Mouse (Mus musculus) embryonic facial prominence, embryonic 11.5 days (tissue): ENCODE measurements around the gene Hoxa5. TPM values are rescaled to one million over a fixed set of nuclear protein-coding genes. Genes with fewer than 3 reads are reported as not detected.

Source experiments
- ATAC-seq: fragments of 200-750 bp; cut with Nextera tagmentation; replicated peaks from 2 replicates; pipeline ENCODE4 v1.8.0; 2017; ENCODE audit warnings: low read depth; ENCODE audit not compliant: insufficient number of reproducible peaks, low FRiP score, low TSS enrichment
- DNase-seq: peaks from one replicate; pipeline ENCODE4 v3.0.0-alpha.2; 2015; ENCODE audit warnings: low spot score
- H3K27ac ChIP-seq: fragments of 300-500 bp; sonication (generic); replicated peaks from 2 replicates; pipeline ENCODE4 v1.5.1; 2014; ENCODE audit warnings: mild to moderate bottlenecking, low read depth, low read length, control low read depth
- H3K27me3 ChIP-seq: fragments of 300-500 bp; sonication (generic); 2 replicates; pipeline ENCODE4 v1.6.1; 2014; ENCODE audit warnings: mild to moderate bottlenecking, low read length, moderate library complexity, mixed read lengths; ENCODE audit not compliant: control insufficient read depth, insufficient read depth
- H3K36me3 ChIP-seq: fragments of 300-500 bp; sonication (generic); replicated peaks from 2 replicates; pipeline ENCODE4 v1.6.1; 2014; ENCODE audit warnings: low read depth, mild to moderate bottlenecking, low read length, moderate library complexity, mixed read lengths; ENCODE audit not compliant: control insufficient read depth, insufficient read depth
- H3K4me1 ChIP-seq: fragments of 300-500 bp; sonication (generic); 2 replicates; pipeline ENCODE4 v1.6.1; 2014; ENCODE audit warnings: low read length, mixed read lengths; ENCODE audit not compliant: control insufficient read depth, insufficient read depth
- H3K4me2 ChIP-seq: fragments of 300-500 bp; sonication (generic); 2 replicates; pipeline ENCODE4 v1.6.1; 2014; ENCODE audit warnings: low read depth, mild to moderate bottlenecking, control low read depth, low read length, moderate library complexity
- H3K4me3 ChIP-seq: fragments of 300-500 bp; sonication (generic); 2 replicates; pipeline ENCODE4 v1.5.1; 2014; ENCODE audit warnings: low read depth, low read length, control low read depth
- H3K9ac ChIP-seq: fragments of 300-500 bp; sonication (generic); replicated peaks from 2 replicates; pipeline ENCODE4 v1.6.1; 2014; ENCODE audit warnings: mild to moderate bottlenecking, control low read depth, low read length
- H3K9me3 ChIP-seq: fragments of 300-500 bp; sonication (generic); replicated peaks from 2 replicates; pipeline ENCODE4 v1.6.1; 2016; ENCODE audit warnings: mild to moderate bottlenecking, low read length, inconsistent platforms, mixed read lengths; ENCODE audit not compliant: control insufficient read depth
- WGBS: fragments of 180-500 bp; shearing (Covaris S2); extraction: QIAGEN DNeasy Blood & Tissue Kit; methylation state at CpG from one replicate; pipeline ENCODE4 v1.1.7; 2014; 5-methylcytosine and 5-hydroxymethylcytosine counted together
- polyA plus RNA-seq: library from polyadenylated mRNA; unstranded; fragments of >200 nt; fragmentation: Nextera tagmentation; extraction: Ambion mirVana; gene quantifications from 2 replicates; pipeline ENCODE4 v1.2.1, GENCODE M21; 2014

The Hoxa5 gene
- polyA plus RNA-seq, 1 experiment from 2014 or later: 0.39 TPM

DNA sequence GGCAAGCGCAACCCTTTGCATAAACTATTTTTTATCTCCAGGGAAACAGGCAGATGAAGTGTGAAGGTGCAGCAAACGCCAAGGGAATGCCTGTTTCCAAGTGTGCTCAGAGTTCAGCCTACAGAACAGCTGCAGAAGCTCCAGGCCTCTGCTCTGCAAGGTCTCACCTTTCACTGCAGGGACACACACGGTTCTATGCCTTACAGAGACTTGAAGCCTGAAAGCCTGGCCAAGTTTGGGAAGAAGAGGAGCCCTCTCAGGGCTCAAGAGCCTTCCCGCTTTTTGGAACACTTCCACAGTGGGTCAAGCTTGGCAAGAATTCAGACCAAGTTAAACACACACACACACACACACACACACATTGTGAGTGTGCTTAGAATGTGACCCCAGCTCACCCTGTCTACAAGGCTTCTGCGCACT lies 15.2 kb downstream of the Hoxa5 start:
- H3K4me3 ChIP-seq: no peak overlapping the region
- H3K9ac ChIP-seq: no peak overlapping the region
- no peak overlapping the region for H3K27ac ChIP-seq
- WGBS: 9% methylated on average over 5 of the region's 5 CpGs
- no peaks in the 10 kb centered on the region for H3K36me3 ChIP-seq
- DNase-seq (no peak), ATAC-seq (no peak)
- peaks cover 93% of the 10 kb centered on the region for H3K27me3 ChIP-seq
- no peak overlapping the region for H3K4me2 ChIP-seq
- H3K4me1 ChIP-seq: peaks cover 2% of the 10 kb centered on the region; the same call in 1 of the 2 replicates
- no peaks in the 10 kb centered on the region for H3K9me3 ChIP-seq

- ATAC-seq: no peak
- peaks cover 2% of the 10 kb centered on the region; the same call in 1 of the 2 replicates for H3K4me1 ChIP-seq
- H3K36me3 ChIP-seq: no peaks in the 10 kb centered on the region
- H3K27ac ChIP-seq: no peak overlapping the region
- no peak overlapping the region for H3K4me3 ChIP-seq
- WGBS: 9% methylated on average over 1 of the region's 1 CpGs
- no peaks in the 10 kb centered on the region for H3K9me3 ChIP-seq
- DNase-seq: no peak
- H3K4me2 ChIP-seq: no peak overlapping the region
- H3K27me3 ChIP-seq: peaks cover 95% of the 10 kb centered on the region
- no peak overlapping the region for H3K9ac ChIP-seq
These were observed 17.9 kb downstream of the Hoxa5 start for GRCm38 (mm10) chr6:52186500-52186899.

DNA sequence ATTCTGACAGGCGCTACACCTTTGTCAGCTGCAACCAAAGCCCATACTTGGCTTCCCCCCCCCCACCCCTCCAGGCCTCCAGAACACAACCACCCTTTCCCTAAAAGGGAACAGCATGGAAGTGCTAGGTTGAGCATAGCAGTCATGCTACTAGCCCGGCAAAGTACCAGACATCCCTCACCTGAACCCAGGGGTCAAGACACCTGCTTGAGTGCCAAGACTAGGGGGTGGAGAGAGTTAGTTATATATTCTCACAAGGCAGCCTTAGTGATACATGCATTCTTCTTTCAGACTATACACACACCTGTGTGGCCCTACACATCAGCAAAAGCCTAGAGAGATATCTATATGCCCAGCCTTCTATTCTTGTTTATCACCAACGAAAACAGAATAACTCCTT lies 18.6 kb downstream of the Hoxa5 start:
- no peaks in the 10 kb centered on the region for H3K9me3 ChIP-seq
- ATAC-seq (no peak), DNase-seq (no peak)
- no peaks in the 10 kb centered on the region for H3K36me3 ChIP-seq
- H3K4me2 ChIP-seq: no peak overlapping the region
- 7% methylated on average over 3 of the region's 3 CpGs for WGBS
- no peak overlapping the region for H3K4me3 ChIP-seq
- H3K4me1 ChIP-seq: no peaks in the 10 kb centered on the region
- H3K27me3 ChIP-seq: peaks cover 95% of the 10 kb centered on the region
- H3K9ac ChIP-seq: no peak overlapping the region
- H3K27ac ChIP-seq: no peak overlapping the region

DNA sequence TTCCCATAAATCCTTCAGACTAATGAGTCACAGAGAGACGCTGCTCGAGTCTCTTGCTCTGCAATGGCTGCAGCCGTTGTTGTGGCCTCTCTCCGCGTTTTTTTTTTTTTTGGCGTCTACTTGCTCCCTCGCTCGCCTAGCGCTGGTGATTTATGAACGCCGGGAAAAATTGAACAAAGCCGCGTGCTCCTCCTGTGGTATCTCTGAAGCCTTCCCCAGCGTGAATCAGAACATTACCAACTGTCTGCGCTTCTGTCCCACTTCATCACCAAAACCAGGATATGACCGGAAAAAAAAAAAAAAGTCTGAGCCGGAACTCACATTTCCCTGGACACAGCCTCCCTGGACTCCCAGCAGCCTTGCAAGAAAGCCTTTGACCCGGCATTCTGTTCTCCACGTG lies 19.2 kb downstream of the Hoxa5 start:
- no peak overlapping the region for H3K4me2 ChIP-seq
- DNase-seq: no peak

DNA sequence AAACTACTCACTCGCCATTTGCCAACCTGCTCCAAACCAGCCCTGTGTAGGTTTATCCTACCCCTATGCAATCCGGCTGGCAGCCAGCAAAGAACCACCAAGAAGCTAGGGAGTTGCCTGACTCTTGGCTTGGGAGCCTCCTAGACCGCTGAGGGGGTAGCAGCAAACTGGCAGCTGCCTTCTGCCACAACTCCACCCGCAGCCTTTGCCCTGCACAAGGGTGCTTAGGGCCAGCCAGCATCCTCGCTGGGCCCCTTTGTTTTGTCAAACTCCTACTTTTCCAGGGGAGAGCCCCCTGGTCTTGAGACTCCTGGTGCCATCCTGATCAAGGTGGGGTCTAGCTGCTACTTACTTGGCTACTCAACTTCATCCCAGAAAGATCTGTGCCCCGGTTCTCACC lies 19.7 kb downstream of the Hoxa5 start:
- Histone ChIP-seq H3K27me3 (peaks cover 96% of the 10 kb centered on the region), H3K4me1 (no peaks in the 10 kb centered on the region), H3K4me3 (no peak overlapping the region), H3K9ac (no peak overlapping the region), H3K4me2 (no peak overlapping the region), H3K36me3 (no peaks in the 10 kb centered on the region), H3K27ac (no peak overlapping the region), H3K9me3 (no peaks in the 10 kb centered on the region)
- ATAC-seq: no peak
- no peak for DNase-seq
- WGBS: 4% methylated on average over 6 of the region's 6 CpGs

More for the DNA sequence above, 19.2 kb downstream of the Hoxa5 start:
- no peaks in the 10 kb centered on the region for H3K9me3 ChIP-seq
- no peak for ATAC-seq
- 1% methylated on average over 19 of the region's 19 CpGs for WGBS
- no peaks in the 10 kb centered on the region for H3K36me3 ChIP-seq
- H3K27ac ChIP-seq: no peak overlapping the region
- H3K27me3 ChIP-seq: peaks cover 96% of the 10 kb centered on the region
- no peak overlapping the region for H3K9ac ChIP-seq
- H3K4me3 ChIP-seq: no peak overlapping the region
- no peaks in the 10 kb centered on the region for H3K4me1 ChIP-seq

DNA sequence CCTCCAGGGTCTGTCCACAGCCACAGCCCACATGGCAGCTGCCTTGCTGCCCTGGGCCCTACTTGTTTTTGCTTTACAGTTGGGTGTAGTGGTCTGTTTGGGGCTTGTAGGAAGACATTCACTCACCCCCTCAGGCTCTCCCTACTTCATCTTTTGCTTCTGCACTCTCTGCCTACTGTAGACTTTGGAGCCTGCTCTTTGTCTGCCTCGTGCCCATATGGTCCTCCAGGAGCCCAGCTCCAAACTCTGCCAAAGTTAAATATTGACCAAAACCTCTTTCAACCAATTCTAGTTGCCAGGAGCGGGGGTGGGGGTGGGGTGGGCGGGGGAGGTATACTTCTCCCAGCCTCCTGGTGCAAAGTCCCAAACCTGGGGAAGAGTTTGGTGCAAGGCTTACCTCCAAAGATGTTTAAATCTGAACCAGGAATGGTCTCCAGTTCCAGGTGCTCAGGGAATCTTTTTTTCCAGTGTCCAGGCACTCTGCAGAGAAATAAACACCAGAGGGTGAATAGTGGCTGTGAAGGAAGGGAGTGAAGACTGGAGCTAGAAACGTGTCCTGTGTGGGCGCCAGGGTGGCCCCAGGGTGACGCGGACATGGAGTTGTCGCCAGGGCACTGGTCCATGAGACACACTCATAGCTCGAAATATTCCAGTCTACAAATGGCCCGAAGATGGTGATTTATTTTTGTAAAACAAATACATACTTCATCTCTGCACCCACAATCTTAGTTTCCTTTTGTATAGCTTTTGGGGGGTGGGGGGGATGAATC lies 20.9 kb downstream of the Hoxa5 start:
- Histone ChIP-seq H3K4me3 (no peak overlapping the region), H3K4me1 (no peaks in the 10 kb centered on the region), H3K36me3 (no peaks in the 10 kb centered on the region), H3K27me3 (peaks cover 97% of the 10 kb centered on the region), H3K9ac (no peak overlapping the region), H3K4me2 (no peak overlapping the region), H3K9me3 (no peaks in the 10 kb centered on the region), H3K27ac (no peak overlapping the region)
- 10% methylated on average over 10 of the region's 10 CpGs for WGBS
- ATAC-seq (no peak), DNase-seq (no peak)

DNA sequence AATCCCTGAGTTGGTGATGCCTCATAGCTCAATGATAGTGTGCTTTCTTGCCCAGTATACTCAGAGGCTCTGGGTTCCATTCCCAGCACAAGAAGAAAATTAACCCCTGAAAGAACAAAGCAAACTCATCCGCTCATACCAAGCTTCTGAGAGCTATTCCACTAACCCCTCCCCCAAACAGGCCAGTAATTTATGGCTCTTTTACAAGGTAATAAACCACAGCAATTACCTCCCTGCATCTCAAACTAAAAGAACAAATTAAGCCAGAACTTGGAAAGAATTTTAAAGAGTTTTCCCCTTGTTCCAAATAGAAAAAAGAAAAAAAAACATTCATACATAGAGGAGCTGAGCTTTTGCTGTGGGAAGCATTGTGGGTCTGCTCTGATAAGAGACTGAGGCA lies 21.6 kb downstream of the Hoxa5 start:
- H3K4me1 ChIP-seq: no peaks in the 10 kb centered on the region
- H3K27ac ChIP-seq: no peak overlapping the region
- ATAC-seq: no peak

DNA sequence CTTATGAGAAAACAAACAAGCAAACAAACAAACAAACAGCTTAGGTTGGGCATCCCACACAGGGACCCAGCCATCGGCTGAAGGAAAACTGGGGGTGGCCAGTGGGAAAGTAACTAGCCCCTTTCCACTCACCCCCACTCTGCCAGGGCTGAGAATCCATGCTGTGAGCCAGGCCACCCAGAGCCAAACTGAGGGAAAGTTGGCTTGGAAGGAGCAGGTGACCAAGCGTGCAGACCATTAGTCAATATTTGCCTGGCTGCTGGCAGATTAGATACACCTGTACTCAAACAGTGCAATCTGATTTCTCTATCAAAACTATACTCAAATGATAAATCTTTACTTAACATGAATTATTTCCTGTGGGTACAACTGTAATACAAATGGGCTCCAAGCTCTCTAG lies 22.4 kb downstream of the Hoxa5 start:
- Histone ChIP-seq H3K36me3 (no peaks in the 10 kb centered on the region), H3K27me3 (peaks cover 99% of the 10 kb centered on the region), H3K27ac (no peak overlapping the region), H3K9ac (no peak overlapping the region), H3K9me3 (no peaks in the 10 kb centered on the region), H3K4me2 (no peak overlapping the region), H3K4me1 (no peaks in the 10 kb centered on the region), H3K4me3 (no peak overlapping the region)
- DNase-seq: no peak
- no peak for ATAC-seq
- WGBS: 10% methylated on average over 2 of the region's 2 CpGs

More for the DNA sequence above, 21.6 kb downstream of the Hoxa5 start:
- Histone ChIP-seq H3K9ac (no peak overlapping the region), H3K36me3 (no peaks in the 10 kb centered on the region), H3K4me2 (no peak overlapping the region), H3K9me3 (no peaks in the 10 kb centered on the region), H3K4me3 (no peak overlapping the region), H3K27me3 (peaks cover 99% of the 10 kb centered on the region)
- DNase-seq: no peak
- 7% methylated on average over 1 of the region's 1 CpGs for WGBS
